Mouse (Mus musculus) ovary, adult 18-20 months (tissue): ENCODE data around the gene Scgb2b11.
"Not testable (repeated sequence)": the region's sequence is repeated elsewhere in the genome, so short reads cannot be mapped to it uniquely, and the experiment has no call there.

Experiments
- DNase-seq: peaks from one replicate; pipeline ENCODE4 v3.0.0; 2022; ENCODE audit warnings: low spot score, mixed read lengths

Gene Scgb2b11

DNA sequence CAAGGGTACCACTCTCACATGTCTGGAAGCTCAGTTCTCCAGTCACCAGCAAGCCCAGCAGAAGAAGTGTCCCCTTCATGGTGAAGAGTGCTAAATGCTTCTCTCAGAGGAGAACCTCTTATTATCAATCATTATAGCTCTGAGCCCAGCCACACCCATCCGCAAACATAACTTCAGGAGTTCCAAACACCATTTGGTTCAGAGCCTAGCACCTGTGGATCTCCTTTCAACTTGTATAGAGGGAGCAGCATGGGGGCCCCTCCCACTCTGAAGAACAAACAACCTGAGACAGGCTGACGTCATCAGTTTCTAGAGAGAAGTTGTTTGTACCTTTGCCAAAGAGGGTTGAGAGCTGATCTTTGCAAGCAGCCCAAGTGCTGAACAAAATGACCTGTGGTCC, at the start of gene Scgb2b11:
TSS of gene Scgb2b11 (minus strand) at position 101 of the 400 bp plus-strand sequence.
- not testable (repeated sequence) for DNase-seq

DNA sequence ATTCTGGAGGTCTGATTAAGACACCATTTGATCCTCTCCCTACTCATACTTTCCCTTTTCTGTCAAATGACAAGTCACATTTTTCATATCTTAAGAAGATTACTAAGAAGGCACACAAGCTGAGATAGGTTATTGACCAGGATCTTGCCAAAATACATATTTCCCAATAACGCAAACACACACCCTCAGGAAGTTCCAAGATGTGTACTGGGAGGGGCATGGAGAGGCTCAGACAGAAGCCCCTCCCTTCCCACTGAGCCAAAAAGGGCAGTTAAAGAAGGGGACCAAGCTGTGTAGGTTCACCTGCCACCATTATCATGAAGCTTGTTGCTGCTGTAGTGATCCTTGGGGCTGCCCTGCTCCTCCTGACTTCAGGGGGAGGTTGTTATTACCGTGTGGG, 11.6 kb upstream of the Scgb2b11 start, which contains the start of gene Scgb1b11:
TSS of gene Scgb1b11 (plus strand) at position 301 of the 400 bp plus-strand sequence.
- not testable (repeated sequence) for DNase-seq
